Mouse (Mus musculus) heart, postnatal 0 days (tissue): ENCODE measurements around the gene Bzw2.

Experiments used
- CTCF ChIP-seq: IDR thresholded peaks from 2 replicates; pipeline ENCODE4 v1.5.1; 2016; ENCODE audit warnings: antibody characterized with exemption, control low read depth, low read depth
- EP300 ChIP-seq: IDR thresholded peaks from 2 replicates; pipeline ENCODE4 v1.6.1; 2016; ENCODE audit warnings: antibody characterized with exemption, low read depth

DNA sequence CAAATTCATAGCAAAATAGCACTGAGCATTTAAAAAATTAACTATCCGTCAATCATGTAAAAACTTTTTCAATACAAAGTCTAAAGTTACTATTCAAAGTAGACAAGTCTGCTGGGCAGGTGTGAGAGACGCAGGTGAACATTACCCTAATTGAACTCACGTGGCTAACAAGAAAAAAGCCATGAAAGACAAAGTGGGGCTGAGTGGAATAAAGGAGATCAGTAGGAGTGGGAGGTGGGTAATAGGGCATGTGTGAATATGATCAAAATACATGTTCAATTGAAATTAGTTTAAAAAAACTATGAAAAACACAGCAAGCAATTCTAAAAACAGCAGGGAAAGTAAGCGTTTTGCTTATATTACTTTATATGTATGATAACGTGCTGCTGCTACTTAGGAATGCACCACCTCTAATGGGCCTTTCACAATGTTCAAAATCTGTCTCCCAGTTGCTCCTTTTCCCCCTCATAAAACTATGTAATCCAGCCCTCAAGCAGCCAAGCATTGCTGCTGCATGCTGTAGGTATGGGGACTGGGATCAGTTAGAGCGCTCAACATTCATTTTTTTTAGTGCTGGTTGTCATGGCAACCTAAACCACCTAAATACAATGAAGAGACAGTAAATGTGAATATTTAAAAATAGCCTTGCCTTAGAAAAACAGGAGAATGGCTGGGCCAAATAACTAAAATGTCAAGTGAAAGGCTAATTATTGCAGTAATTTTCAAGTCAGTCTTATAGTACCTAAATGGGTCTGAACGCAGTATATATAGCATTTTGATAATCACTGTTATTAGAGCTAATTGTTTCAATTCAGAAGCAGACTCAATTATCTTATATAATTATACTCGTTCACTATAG, 54.9 kb downstream of the Bzw2 start:
- TF ChIP-seq CTCF (no peak), EP300 (no peak)
